Mouse (Mus musculus): ENCODE data around the gene Skil.

- TF ChIP-seq CTCF (conservative IDR thresholded peaks at IDR 0.05; ENCODE audit: insufficient read depth, insufficient read length, low read depth, low read length) = peak; percentile 98; the same call in 1 of the 2 replicates
- no peak for TF ChIP-seq POLR2A (IDR thresholded peaks at IDR 0.05; ENCODE audit: low read depth, low read length)
Observed at GRCm38 (mm10) chr3:31056651-31057627, 37.9 kb upstream of the Skil start.
